Mouse (Mus musculus): ENCODE data around the gene Vmn1r31.

Vmn1r31 gene

GRCm38 (mm10) chr6:58475230-58475629 lies at the start of gene Vmn1r31:
Gene Vmn1r31 (minus strand): TSS chr6:58475330.
- no peak for DNase-seq (ENCODE audit: low read depth, low spot score)

- no peak for DNase-seq (ENCODE audit: low read depth, low spot score)
These were observed 31.8 kb downstream of the Vmn1r31 start, which contains the start of gene Vmn1r30 for GRCm38 (mm10) chr6:58443285-58443684. Gene Vmn1r30 (minus strand): TSS chr6:58443385.

Data from mesoderm, embryonic 11.5 days (tissue).